8 mouse cellular contexts compared by ENCODE assay signal in genomic region chr7:80992063-80992462, GRCm38 (mm10). TPM values are rescaled to one million over a fixed set of nuclear protein-coding genes. Genes with fewer than 3 reads are reported as not detected.
A peak's percentile ranks its signal among the peaks of the same experiment; 100 is the strongest.
DNase-seq lines count a peak whose midpoint lies in the region; ATAC-seq and TF ChIP-seq lines count a peak whose summit lies in the region.

No protein-coding gene starts in this region.

- peaks cover 23% of the 10 kb centered on the region for H3K4me1 ChIP-seq in liver, adult 2 months (ENCODE audit: control insufficient read depth, insufficient read depth, low read length)
- H3K4me1 ChIP-seq in forebrain, embryonic 11.5 days (replicated peaks; ENCODE audit: control insufficient read depth, insufficient read depth, low read length) = peaks cover 10% of the 10 kb centered on the region; the same call in 1 of the 2 replicates
- H3K4me1 ChIP-seq in limb, embryonic 13.5 days = peaks cover 36% of the 10 kb centered on the region
- H3K4me1 ChIP-seq in stomach, embryonic 14.5 days (ENCODE audit: control insufficient read depth, insufficient read depth, low read length) = peaks cover 24% of the 10 kb centered on the region

- ATAC-seq in forebrain, embryonic 11.5 days (replicated peaks; ENCODE audit: low FRiP score) = no peak
- ATAC-seq in limb, embryonic 13.5 days (ENCODE audit: low FRiP score, low read depth) = no peak
- ATAC-seq in stomach, embryonic 14.5 days (ENCODE audit: insufficient number of reproducible peaks, insufficient read depth, low FRiP score, low read depth) = no peak

- H3K79me2 ChIP-seq in liver, adult 2 months (ENCODE audit: control insufficient read depth, insufficient read depth, low read length) = peaks cover 22% of the 10 kb centered on the region

- H3K4me3 ChIP-seq in liver, adult 2 months (ENCODE audit: insufficient read depth, low read depth, low read length) = peak overlapping the region; percentile 87; the same call in 1 of the 2 replicates
- H3K4me3 ChIP-seq in forebrain, embryonic 11.5 days (ENCODE audit: low read depth, low read length) = peak overlapping the region; percentile 62
- peak overlapping the region; percentile 92 for H3K4me3 ChIP-seq in limb, embryonic 13.5 days
- H3K4me3 ChIP-seq in stomach, embryonic 14.5 days (ENCODE audit: low read depth, low read length) = peak overlapping the region; percentile 91

- H3K27me3 ChIP-seq in liver, adult 2 months (ENCODE audit: control insufficient read depth, insufficient read depth, low read length) = no peaks in the 10 kb centered on the region
- no peaks in the 10 kb centered on the region for H3K27me3 ChIP-seq in forebrain, embryonic 11.5 days (ENCODE audit: control insufficient read depth, insufficient read depth, low read length)
- no peaks in the 10 kb centered on the region for H3K27me3 ChIP-seq in limb, embryonic 13.5 days
- H3K27me3 ChIP-seq in stomach, embryonic 14.5 days (ENCODE audit: control insufficient read depth, insufficient read depth, low read length) = no peaks in the 10 kb centered on the region

- TF ChIP-seq POLR2A in liver, adult 2 months (IDR thresholded peaks at IDR 0.05; ENCODE audit: extremely low read depth, insufficient read depth, low read length) = no peak

- H3K9ac ChIP-seq in liver, adult 2 months (ENCODE audit: low read depth, low read length) = no peak overlapping the region
- H3K9ac ChIP-seq in forebrain, embryonic 11.5 days (ENCODE audit: low read length) = peak overlapping the region; percentile 97
- peak overlapping the region; percentile 96 for H3K9ac ChIP-seq in limb, embryonic 13.5 days
- peak overlapping the region; percentile 95 for H3K9ac ChIP-seq in stomach, embryonic 14.5 days (replicated peaks; ENCODE audit: low read depth, low read length)

- peak overlapping the region; percentile 75 for H3K4me2 ChIP-seq in forebrain, embryonic 11.5 days (ENCODE audit: low read depth, low read length, severe bottlenecking)
- peak overlapping the region; percentile 92 for H3K4me2 ChIP-seq in limb, embryonic 13.5 days (replicated peaks)
- H3K4me2 ChIP-seq in stomach, embryonic 14.5 days (replicated peaks; ENCODE audit: low read depth, low read length) = peak overlapping the region; percentile 94

- H3K36me3 ChIP-seq in liver, adult 2 months (ENCODE audit: control insufficient read depth, insufficient read depth, low read length) = no peaks in the 10 kb centered on the region
- no peaks in the 10 kb centered on the region for H3K36me3 ChIP-seq in forebrain, embryonic 11.5 days (ENCODE audit: control insufficient read depth, insufficient read depth, low read length)
- no peaks in the 10 kb centered on the region for H3K36me3 ChIP-seq in limb, embryonic 13.5 days
- no peaks in the 10 kb centered on the region; the same call in 1 of the 2 replicates for H3K36me3 ChIP-seq in stomach, embryonic 14.5 days (ENCODE audit: control insufficient read depth, insufficient read depth, low read length)

- H3K27ac ChIP-seq in liver, adult 2 months (replicated peaks; ENCODE audit: insufficient read depth, low read depth, low read length) = 0 out of 2 replicates have a peak overlapping the region, but pooled peaks have one; percentile 8
- no peak overlapping the region for H3K27ac ChIP-seq in forebrain, embryonic 11.5 days (ENCODE audit: low read depth, low read length)
- peak overlapping the region; percentile 97 for H3K27ac ChIP-seq in limb, embryonic 13.5 days
- H3K27ac ChIP-seq in stomach, embryonic 14.5 days (ENCODE audit: low read length) = peak overlapping the region; percentile 92; the same call in 1 of the 2 replicates

- H3K9me3 ChIP-seq in forebrain, embryonic 11.5 days (ENCODE audit: control insufficient read depth, low read length) = no peaks in the 10 kb centered on the region
- no peaks in the 10 kb centered on the region for H3K9me3 ChIP-seq in limb, embryonic 13.5 days
- H3K9me3 ChIP-seq in stomach, embryonic 14.5 days (ENCODE audit: control insufficient read depth, low read depth, low read length) = no peaks in the 10 kb centered on the region

- TF ChIP-seq CTCF in liver, adult 2 months (IDR thresholded peaks at IDR 0.05; ENCODE audit: low read depth, low read length) = no peak

- 43% methylated on average over 6 of the region's 6 CpGs for WGBS in liver, adult 2 months
- 83% methylated on average over 6 of the region's 6 CpGs for WGBS in forebrain, embryonic 11.5 days
- WGBS in limb, embryonic 13.5 days = 74% methylated on average over 6 of the region's 6 CpGs
- 54% methylated on average over 6 of the region's 6 CpGs for whole genome bisulfite sequencing in stomach, embryonic 14.5 days

- DNase-seq in liver, adult 2 months (ENCODE audit: extremely low read depth, low read depth, low spot score) = peak; percentile 24
- DNase-seq in liver = no peak
- DNase-seq in forebrain, embryonic 11.5 days (ENCODE audit: low spot score) = no peak
- DNase-seq in thymus, postnatal 10 days (ENCODE audit: low spot score in 2 of 2) = no peak
- DNase-seq in cerebellum, adult 9-10 months = no peak
- no peak for DNase-seq in frontal cortex, adult 2 months (ENCODE audit: extremely low spot score in 1 of 2, low spot score in 1 of 2)

RNA-seq across cellular contexts. Expression of gene Zfp592, which starts 1.4 kb away (rescaled TPM):
- total RNA-seq in liver, adult 2 months (2014; rRNA removed) = 6.7 and 9.9 TPM in 2 replicates
- 6.8 and 11.3 TPM in 2 replicates for polyA plus RNA-seq in liver, adult 2 months (2012; rRNA removed)
- 15.9 TPM in 2 replicates for polyA plus RNA-seq in forebrain, embryonic 11.5 days (2014; fragmentation: Nextera tagmentation; extraction: Ambion mirVana)
- 10.4 and 12.9 TPM in 2 replicates for polyA plus RNA-seq in limb, embryonic 13.5 days (2015; fragmentation: Nextera tagmentation; extraction: Ambion mirVana)
- 15.2 and 15.4 TPM in 2 replicates for polyA plus RNA-seq in stomach, embryonic 14.5 days (2014; fragmentation: Nextera tagmentation; extraction: Ambion mirVana)
- 14.1 and 16.6 TPM in 2 replicates for polyA plus RNA-seq in frontal cortex, adult 2 months (2012; rRNA removed)

RNA-seq across cellular contexts. Expression of gene Sec11a, which starts 44.5 kb away (rescaled TPM):
- 80.9 and 103 TPM in 2 replicates for total RNA-seq in liver, adult 2 months (2014; rRNA removed)
- polyA plus RNA-seq in liver, adult 2 months (2012; rRNA removed) = 52.0 and 64.6 TPM in 2 replicates
- 169 and 201 TPM in 2 replicates for polyA plus RNA-seq in forebrain, embryonic 11.5 days (2014; fragmentation: Nextera tagmentation; extraction: Ambion mirVana)
- 251 and 256 TPM in 2 replicates for polyA plus RNA-seq in limb, embryonic 13.5 days (2015; fragmentation: Nextera tagmentation; extraction: Ambion mirVana)
- 209 and 219 TPM in 2 replicates for polyA plus RNA-seq in stomach, embryonic 14.5 days (2014; fragmentation: Nextera tagmentation; extraction: Ambion mirVana)
- polyA plus RNA-seq in frontal cortex, adult 2 months (2012; rRNA removed) = 59.8 and 60.6 TPM in 2 replicates
